15 mouse cellular contexts compared by ENCODE assay signal in genomic region chr12:44939106-44939505, GRCm38 (mm10).
"Had no signal": no experiment of that assay in that cellular context is flagged by ENCODE, and none has a peak within 500 bp of the region (broad histone marks: within the 10 kb centered on the region; RNA-seq: fewer than 3 reads in every experiment).

No protein-coding gene starts in this region.

- H3K4me2 ChIP-seq: liver, embryonic 13.5 days; midbrain, embryonic 11.5 days; neural tube, embryonic 13.5 days; stomach, embryonic 15.5 days had no signal

- DNase-seq: layer of hippocampus, postnatal 36 days; liver, embryonic 13.5 days; lung, adult 2 months; lung, postnatal 14 days; lung, postnatal 4 days; midbrain, embryonic 14.5 days; retina, postnatal 1 day; right cerebral cortex, postnatal 25 days; spleen, adult 18-20 months; thymus, postnatal 25 days had no signal

- H3K9me3 ChIP-seq: liver, embryonic 13.5 days; neural tube, embryonic 13.5 days; stomach, embryonic 15.5 days had no signal

- H3K4me3 ChIP-seq: left cerebral cortex, adult 2 months; liver, embryonic 13.5 days; myocyte; neural tube, embryonic 13.5 days; stomach, embryonic 15.5 days had no signal

- H3K27me3 ChIP-seq: liver, embryonic 13.5 days; neural tube, embryonic 13.5 days; stomach, embryonic 15.5 days had no signal

- H3K36me3 ChIP-seq: liver, embryonic 13.5 days; neural tube, embryonic 13.5 days; stomach, embryonic 15.5 days had no signal

- H3K9ac ChIP-seq: liver, embryonic 13.5 days; neural tube, embryonic 13.5 days; stomach, embryonic 15.5 days had no signal

- H3K4me1 ChIP-seq: liver, embryonic 13.5 days; neural tube, embryonic 13.5 days; stomach, embryonic 15.5 days had no signal

- H3K27ac ChIP-seq: left cerebral cortex, adult 2 months; liver, embryonic 13.5 days; neural tube, embryonic 13.5 days; stomach, embryonic 15.5 days had no signal
